Mouse (Mus musculus) erythroblast, adult 5-6 weeks (primary cell): ENCODE results near the gene Myo18a. TPM values are rescaled to one million over a fixed set of nuclear protein-coding genes. Genes with fewer than 3 reads are reported as not detected.

ENCODE experiments used
- ATAC-seq: replicated peaks from 2 replicates; pipeline ENCODE4 v1.8.0; 2016; ENCODE audit warnings: moderate number of reproducible peaks, mild to moderate bottlenecking, moderate TSS enrichment, inconsistent platforms; ENCODE audit not compliant: poor library complexity, low FRiP score, severe bottlenecking
- total RNA-seq, 2 experiments: library from RNA; stranded (forward) in 1 of 2; stranded (reverse) in 1 of 2; fragments of 150-400 nt in 1 of 2; fragments of 200-764, 138-1000 nt in 1 of 2; gene quantifications; 2 replicates each; pipeline versions ENCODE4 v1.2.3 to v1.2.4; 2015 to 2017; ENCODE audit warnings: low replicate concordance in 2 of 2

Gene Myo18a
- total RNA-seq, 2 experiments from 2014 or later, result 14.6 to 17.5 TPM

DNA sequence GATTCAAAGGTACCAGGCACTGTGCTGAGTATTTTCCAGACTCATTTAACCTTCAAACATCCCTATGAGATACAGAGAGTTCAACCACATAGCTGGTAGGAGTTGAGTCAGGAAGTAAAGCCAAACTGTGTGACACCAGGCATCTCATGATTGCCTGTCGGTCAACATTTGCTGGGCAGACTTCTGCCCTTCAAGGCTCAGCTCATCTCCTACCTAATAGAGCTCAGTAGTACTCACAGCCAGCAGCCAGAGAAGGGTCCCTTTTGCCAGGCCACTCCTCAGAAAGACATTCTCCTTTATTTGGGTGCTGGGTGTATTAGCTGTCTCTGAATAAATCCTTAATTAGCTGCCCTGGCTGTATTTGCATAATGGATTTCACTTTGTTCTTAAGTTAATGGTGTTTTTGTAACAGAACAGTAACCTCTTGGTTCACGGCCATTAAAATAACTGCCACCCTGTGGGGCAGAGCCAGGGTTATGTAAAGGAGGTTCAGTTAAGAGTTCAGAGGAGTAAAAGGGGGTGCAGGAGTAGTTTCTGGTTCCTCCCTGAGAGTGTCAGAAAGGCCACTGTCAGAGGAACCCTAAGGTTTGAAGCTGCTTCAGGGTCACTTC is 127.7 kb downstream of the Myo18a start:
- no peak for ATAC-seq

DNA sequence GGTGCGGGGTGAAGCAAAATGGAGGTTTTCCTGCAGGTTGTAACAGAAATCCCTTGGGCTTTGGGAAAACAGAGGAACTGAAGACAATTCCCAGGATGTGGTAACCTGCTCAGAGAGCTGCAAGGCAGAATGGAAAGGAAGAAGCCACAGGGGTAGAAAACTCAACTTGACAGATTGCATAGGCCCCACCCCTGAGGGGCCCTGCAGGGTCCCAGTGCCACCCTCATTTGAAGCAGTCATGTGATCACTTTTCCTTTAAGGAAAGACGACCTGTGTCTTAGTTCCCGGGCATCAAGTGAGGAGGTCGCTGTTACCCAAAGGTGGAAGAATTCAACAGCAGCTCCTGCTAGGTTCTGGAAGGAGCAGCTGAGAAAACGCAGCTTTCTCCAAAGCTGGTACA is 129.8 kb downstream of the Myo18a start:
- no peak for ATAC-seq

DNA sequence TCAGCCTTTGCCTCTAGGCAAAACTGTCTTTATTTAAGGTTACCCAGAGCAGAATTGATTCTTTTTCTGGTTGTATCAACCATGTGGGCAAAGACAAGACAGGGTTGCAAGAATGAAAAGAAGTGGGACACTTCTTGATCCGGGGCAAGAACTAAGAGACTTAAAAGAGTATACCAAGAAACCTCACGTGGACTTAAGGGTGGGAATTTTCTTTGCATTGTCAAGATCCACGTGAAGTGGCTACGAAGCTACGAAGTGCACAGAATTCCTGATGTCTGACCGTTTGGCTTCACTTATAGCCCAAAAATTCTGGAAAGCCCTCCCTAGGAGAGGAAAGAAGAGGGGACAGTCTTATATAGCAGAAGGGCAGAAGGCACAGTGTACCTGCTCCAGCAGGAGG is 130.2 kb downstream of the Myo18a start:
- no peak for ATAC-seq

DNA sequence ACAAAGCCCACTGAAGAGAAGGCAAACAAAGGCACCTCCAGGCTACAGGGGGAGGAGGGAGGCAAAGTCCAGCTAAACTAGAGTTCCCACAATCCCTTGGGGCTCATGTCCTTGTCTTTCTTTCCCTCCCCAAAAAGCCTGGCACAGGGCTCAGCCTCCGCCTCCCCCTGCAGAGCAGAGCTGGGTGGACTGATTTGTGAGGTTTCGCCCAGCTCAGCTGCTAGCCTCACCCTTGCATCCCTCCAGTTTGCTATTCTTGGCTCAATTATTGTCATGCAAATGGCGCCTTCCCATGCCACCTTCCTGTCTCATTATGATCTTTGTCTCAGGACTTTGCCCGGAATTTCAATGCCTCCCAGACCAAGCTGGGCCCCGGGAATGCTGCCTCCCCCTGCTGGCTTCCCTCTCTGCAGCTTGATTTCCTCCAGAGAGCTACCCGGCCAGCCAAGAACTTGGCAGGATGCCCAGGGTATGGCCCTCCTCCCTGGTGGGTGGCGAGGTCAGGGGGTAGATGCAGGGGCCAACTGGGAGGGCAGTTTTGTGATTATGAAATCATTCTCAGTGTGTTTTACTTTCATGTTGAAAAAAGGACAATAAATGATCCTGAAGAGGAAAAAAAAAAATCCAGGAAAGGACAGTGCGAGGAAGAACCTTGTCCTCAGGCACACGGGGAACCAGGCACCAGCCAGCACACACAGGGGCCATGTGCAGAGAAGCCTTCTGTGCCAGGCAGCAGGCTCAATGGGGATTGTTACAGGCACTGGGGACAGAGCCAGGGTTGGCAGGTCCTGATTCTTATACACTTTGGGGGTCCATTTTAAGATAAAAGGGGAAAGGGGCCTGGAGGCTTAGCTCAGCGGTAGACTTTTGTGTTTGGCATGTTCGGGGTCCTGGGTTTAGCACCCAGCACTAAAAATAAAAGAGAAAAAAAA is 131.0 kb downstream of the Myo18a start, which contains the start of gene Pipox:
Pipox (minus strand) TSS at position 310 of the 932 bp plus-strand sequence.
- ATAC-seq, result no peak

DNA sequence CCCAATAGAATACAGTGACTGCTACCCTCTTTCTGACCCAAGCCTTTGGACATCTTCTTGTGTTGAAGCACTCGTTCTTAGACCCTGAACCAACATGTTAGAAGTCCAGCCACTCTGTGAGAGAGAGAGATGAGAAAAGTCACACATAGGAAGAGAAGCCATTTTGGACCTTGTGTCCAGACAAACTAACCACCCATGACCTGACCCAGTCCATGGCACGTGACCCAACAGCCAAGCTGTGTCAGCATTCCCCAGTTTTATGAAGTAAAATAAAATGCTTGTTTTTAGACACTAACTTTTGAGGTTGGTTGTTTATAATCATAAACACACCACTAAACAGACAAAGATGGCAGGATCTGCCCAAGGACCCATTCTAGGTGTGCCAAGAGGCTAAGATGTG is 131.9 kb downstream of the Myo18a start:
- no peak for ATAC-seq

DNA sequence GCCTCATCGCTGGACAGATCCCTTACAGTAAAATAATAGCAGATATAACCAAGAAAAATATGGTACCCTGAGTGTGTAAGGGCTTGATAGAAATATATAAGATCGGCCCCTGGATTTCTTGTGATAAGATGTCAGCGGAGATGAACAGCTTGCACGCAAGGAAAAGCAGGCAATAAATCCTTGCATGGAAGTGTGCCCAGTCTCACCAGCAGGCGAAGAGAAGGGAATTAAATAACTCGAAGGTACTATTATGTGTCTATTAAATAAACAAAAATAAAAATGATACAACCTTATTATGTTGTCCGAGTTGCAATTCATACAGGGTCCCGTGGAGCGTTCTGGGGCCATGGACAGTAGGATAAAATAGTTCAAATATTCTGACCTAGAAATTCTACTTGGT is 133.0 kb downstream of the Myo18a start:
- ATAC-seq, result no peak

DNA sequence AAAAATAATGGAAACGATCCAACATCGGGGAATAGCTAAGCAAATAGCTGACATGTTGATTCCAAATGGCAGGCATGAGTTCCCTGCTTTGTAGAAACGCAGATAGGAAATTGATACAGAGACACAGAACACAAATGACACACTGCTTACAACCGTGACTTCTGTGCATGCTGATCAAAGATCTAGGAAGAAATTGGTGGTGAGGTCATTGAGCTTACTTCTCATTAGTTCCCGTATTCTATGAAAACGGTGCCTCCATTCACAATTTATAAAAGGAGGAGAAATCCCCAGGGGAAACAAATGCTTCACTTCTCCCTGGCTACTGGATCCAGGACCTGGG is 133.4 kb downstream of the Myo18a start:
- no peak for ATAC-seq

DNA sequence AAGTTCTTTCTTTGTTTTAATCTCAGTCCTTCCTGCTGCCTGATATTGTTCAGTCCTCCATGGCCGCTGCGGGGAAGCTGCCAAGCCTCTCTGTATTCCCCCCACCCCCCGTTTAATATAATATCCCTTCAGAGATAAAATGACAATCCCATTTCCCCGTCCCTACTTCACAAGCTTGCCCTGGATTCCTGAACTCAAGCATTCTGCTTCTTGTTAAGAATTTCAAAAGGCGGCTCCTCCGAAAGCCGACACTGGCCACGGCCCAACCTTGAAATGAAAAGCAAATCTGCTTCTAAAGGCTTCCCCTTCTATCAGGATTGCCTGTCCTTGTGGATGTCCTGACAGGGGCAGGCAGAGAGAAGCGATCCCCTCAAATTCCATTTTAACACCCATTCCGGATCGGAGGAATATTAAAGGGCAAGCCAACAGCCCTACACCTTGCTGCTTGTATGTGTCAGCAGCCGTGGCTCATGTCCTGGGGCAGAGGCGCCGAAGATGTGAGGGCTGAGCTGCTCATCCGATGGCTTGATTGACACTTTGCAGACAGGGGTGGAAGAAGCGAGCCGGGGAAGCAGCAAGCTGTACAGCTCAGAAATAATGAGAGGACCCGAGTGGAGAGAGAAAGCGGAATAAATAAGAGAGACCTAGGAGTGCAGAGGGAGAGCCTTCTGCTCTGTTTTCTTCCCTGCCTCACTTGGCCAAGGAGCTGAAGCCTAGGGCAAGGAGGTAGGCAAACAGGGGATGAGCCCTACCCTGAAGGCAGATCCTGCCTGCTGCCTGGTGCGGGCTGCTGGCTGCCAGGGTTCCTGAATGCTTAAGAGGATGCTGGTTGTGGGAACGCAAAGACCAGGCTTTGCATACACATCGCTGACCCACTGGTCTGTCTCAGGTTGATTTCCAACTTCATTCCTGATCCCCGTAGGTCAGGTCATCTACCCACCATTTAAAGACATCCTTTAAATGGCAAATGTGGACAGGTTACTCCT is 134.1 kb downstream of the Myo18a start:
- no peak for ATAC-seq

DNA sequence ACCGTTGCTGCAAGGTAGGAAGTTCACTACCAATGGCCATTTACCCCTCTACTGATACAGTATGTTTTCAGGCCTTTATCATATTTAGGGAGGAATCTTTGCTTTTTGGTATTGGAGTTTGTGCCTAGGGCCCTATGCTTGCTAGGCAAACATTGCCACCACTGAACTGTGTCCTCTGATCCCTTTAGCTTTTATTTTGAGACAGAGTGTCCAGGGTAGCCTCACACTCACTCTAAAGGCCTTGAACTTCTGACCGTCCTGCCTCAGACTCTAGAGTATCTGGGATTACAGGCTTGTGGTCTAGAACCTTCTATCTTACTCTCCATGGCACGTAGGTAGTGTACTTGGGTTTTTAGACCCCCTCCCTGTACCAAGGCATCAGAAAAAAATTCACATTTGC is 137.1 kb downstream of the Myo18a start:
- no peak for ATAC-seq

DNA sequence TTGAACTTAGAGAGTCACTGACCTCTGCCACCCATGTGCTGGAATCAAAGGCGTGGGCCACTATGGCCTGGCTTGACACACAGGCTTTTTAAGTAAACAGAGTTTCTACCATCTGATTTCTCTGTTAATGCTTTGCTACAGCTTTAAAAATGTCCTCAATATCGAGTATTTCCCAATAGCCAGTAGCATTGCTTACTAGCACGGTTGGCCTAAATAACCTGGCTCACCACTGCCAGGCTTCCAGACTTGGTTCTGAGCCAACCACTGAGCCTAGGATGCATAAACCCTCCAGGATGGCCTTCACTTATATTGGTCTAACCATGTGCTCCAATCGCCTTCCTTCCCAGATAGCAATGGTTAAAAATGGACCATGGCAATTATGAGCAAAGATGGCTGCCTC is 137.7 kb downstream of the Myo18a start:
- ATAC-seq, result no peak

DNA sequence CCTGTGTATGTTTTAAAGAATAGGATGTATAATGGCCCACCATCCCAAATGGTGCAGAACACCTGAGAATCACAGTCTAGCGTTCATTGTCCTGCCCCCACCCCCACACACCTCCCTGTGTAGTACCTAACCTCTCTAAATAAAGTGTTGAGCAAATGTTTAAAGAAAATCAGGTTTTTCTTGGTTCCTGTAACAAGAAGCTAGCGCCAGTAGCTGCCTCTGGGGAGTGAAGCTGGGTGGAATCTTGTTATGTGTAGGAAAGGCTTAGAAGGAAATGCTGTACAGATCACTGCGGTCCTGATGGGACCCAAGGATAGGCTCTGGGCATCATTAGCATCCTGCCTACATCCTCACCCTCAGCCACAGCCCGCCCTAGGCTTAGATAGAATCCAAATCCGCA is 138.3 kb downstream of the Myo18a start:
- no peak for ATAC-seq

DNA sequence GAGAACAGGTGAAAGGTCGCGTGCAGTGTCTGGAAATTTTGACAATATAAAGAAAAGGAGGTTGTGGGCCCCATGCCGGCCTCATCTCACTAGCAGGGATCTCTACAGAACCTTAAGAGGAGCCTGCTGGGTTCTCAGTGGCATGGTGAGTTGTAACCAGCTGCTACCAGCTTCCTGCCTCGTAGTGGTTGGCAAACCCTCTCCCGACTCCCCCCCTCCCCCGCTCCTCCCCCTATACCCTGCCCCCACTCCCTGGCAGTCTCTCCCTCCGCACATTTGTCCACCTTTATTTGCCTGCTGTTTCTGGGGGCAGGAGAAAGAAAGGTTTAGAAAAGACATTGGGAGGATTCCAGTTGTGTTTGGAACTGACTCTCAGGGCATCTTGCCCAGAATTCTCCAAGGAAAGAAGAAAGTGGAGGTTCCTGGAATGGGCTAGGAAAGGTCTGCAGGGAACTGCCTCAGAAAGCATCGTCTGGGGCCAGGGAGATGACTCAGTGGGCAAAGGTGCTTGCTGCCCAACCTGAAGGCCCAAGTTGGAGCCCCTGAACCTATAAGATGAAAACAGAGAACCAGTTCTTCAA is 138.8 kb downstream of the Myo18a start:
- ATAC-seq, result no peak

DNA sequence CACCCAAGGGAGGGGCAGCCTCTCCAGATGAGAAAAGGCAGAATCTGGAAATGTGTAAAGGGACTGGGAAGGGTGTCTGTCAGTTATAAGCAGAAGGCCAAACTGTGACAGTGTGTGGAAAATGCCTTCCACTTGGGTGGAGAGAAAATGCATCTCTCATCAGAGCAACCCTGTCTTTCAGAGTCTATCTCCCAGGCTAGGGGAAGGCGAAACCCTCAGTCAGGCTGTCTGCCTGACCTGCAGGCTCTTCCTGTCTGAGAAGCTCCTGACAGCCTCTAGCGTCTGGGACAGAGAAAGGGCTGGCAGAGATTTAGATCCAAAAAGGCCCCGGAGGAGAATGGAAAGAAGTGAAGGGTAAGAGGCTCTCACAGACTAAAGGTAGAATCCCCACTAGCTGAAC is 140.7 kb downstream of the Myo18a start:
- no peak for ATAC-seq

DNA sequence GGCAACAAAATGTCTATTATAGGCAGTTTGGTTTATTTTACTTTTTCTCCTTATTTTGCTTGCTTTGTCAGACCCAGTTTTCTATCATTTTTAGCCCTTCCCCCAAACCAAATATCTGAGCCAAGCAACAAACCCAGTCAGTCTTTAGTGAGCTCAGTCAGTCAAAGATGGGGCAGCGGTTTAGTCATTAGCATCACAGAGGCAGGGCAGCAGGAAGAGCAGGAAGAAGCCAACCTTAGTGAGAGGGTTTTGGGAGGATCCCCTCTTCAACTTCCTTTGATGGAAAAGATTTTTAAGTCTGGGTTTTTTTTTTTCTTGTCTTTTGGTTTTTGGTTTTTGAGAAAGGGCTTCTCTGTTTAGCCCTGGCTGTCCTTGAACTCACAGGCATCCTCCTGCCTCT is 141.7 kb downstream of the Myo18a start:
- no peak for ATAC-seq

DNA sequence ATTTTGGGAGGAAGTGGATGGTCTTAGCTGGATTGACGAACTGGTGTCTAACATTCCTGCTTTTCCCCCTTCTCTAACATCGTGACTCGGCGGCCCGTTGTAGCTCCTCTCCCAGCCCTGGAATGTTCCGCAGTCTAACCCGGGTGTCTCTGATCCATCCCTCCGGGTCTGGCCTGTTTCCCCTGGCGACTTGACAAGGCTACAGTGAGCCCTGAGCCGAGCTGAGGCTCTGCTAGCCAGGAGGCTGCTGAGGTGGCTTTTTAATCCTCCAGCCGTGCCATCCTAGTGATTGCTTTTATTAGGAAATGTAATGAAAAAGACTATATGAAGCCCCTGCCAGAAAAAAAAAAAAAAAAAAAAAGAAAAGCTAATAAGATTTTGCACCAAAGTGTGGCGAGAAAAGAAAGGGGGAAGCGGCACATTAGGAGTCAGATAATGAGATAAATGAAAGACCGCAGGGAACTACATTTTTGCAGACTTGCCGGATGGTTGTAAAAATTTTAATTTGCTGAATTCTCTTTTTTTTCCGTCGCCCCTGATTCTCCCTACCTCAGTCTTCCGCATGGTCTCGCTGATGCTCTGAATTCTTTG is 143.1 kb downstream of the Myo18a start:
- no peak for ATAC-seq

DNA sequence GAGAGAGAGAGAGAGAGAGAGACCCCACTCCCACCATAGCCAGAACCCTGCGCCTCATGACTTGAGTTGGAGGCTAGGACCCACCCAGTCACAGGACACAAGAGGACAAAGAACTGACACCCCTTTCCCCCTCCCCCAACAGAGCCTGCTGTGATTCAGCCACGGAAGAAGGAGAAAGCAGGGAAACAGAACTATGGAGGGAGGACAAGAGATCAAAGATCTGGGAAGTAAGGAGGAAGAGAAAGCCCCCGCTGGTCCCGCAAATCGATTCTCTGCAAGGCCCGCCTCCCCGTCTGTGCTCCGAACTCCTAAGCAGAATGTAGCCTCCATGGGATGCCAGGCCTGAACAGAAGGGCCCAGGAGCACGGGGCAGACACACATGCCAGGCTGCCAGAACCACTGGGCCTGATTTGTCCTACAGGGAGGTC is 143.7 kb downstream of the Myo18a start:
- no peak for ATAC-seq

DNA sequence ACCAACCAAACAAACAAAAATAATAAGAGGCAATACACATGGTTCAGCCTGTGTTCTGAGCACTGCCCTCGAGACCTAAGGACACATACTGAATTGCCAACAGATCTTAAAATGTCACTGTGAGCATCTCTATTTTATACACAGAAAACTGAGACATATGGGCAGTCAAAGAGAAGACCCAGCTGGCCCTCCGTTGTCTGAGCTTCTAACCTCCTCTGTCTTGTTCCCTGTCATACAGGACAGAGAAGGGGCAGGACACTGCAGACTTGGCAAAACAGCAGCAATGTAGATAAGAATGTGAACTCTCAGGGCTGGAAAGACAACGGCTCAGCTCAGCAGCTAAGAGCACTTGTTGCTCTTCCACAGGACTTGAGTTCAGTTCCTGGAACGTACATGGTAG is 145.4 kb downstream of the Myo18a start:
- no peak for ATAC-seq

DNA sequence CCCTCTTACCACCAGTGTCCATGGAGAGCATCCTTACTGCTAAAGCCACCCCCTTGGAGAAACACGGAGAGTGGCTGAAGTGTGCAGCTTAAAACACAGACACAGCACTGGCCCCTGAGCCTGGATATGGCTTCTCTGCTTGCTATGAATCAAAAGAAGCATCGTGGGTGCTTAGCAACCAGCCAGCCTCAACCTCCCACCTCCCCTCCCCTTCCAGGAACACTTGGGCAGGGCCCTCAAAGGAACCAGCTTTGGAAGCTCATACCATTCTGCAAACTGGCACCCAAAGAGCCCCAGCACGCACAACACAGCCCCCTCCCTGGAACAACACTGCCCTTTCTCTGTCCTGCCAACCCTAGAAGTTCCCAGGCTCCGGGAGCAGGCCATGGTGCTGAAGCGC is 146.3 kb downstream of the Myo18a start:
- ATAC-seq, result no peak

DNA sequence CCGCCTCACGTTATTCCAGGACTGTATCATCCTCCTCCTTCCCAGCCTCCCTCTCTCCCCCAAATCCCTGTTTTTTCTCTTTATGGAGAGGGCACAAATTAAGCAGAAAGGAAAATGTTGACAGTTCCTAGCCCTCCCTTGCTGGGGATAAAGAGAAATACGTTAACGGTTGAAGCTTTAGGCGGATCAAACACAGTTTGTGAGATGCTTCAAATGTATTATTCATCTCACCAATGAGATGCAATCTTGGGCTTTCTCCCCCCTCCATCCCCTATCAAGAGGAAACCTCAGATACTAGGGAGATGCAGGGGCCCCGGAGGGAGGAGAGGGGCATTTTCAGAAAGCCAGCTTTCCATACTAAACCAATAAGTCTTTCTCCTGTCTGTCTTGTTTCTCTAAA is 146.7 kb downstream of the Myo18a start:
- no peak for ATAC-seq

DNA sequence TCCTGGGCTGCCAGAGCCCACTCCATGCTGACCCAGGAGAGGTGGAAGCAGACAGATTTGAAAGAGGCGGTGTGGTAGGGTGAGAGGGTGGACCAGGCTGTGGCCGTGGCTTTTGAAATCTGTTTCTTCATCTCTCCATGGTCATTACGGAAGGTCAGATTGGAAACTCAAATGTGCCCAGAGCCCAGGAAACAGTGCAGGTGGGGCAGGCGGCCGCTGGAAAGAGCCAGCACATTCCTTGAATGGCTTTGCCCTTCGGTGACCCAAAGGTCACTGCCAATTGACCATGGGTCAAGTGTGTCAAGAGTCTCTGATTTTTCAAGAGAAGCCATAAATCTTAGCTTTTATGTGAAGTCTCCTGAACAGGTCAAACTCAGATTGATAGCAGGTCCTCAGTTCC is 150.5 kb downstream of the Myo18a start:
- ATAC-seq, result no peak
